Mouse (Mus musculus) CD4-positive, CD25-positive, alpha-beta regulatory T cell (primary cell): ENCODE data around the gene Troap. TPM values are rescaled to one million over a fixed set of nuclear protein-coding genes. Genes with fewer than 3 reads are reported as not detected.

ENCODE experiments used
- polyA plus RNA-seq: library from polyadenylated mRNA; unstranded; fragments of 100-300 nt; shearing (Covaris generic); gene quantifications from one replicate; pipeline ENCODE4 v1.2.1, GENCODE M21; 2017

Gene Troap
- 0.72 TPM for polyA plus RNA-seq

DNA sequence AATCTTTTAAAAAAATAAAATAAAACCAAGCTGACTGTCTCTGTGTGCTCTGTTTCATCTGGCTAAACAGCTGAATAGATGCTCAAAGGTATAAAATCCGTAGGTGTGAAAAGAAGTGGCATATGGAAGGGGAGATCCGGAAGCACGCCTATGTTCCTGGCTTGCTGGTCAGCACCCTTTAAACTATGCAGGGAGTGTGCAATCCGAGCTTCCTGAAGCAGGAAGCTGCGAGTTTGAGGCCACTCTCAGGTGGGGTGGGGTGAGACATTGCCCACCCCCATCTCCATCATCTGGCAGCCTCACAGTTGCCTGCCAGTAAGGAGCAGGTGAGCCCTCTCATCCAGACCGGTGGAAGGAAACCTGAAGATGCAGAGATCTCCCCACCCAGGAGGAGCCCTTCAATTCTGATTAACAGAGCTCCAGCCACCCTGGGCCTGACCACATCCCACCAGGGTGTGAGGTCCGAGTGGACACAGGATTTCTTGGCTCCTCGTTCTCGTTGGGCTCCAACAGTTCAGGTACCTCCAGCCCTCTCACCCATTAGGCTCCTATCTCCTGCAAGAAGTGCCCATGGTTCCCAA is at the start of gene Troap:
TSS of gene Troap (plus strand) at position 557 of the 581 bp plus-strand sequence.

DNA sequence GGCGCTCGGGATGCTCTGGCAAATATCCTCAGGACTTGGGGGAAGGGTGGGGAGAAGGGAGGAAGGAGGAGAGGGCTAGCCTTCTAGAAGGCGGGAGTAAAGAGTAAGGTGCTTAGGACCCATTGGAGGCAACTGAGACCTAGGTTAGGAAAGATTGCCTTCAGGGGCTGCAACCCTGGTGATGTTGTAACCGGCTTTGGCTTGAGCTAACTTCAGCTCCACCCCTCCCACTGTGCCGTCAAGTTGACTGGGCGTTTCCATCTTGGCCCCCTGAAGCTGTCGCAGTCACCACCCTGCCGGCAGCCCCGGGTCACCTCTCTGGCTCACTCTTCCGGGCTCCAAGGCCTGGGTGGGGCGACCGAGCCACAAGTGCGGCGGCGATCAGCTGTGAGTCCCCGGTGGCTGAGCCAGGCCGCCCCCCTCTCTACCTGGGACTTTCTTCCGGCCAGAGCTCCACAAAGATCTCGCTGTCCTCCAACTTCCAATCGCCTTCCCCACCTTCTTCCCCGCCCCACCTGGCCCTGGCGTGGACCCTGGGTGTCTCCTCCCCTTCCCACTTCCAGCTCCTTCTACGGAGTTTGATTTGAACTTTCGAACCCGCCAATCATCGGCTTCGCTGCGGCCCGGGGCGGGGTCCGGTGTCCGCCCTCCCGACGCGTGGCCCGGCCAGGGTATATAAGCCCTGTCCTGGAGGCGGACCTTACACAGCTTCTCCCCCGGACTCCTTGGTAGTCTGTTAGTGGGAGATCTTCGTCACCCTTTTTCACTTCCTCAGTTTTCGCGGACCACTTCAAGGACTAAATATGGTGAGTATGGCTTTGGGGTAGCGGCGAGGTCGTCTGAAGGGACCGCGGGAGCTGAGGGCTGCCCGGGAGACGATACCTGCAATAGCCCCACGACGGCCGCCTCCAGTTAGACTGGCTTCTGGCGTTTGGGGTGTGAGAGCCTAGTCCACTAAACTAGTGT is 44.5 kb upstream of the Troap start, which contains the start of gene Tuba1c:
TSS of gene Tuba1c (plus strand) at position 273 of the 966 bp plus-strand sequence.

DNA sequence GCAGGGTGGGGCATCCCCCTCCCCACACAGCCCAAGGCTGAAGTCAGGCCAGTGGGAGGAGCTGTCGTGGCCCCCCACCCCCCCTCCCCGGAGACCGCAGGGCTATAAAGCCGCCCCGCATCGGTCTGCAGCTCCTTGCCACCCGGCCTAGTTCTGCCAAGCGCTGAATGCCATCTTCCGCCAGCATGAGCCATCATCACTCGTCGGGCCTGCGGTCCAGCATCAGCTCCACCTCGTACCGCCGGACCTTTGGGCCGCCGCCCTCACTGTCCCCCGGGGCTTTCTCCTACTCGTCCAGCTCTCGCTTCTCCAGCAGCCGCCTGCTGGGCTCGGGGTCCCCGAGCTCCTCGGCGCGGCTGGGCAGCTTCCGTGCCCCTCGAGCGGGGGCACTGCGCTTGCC is 19.3 kb upstream of the Troap start, which contains the start of gene Prph:
TSS of gene Prph (plus strand) at position 135 of the 400 bp plus-strand sequence.

DNA sequence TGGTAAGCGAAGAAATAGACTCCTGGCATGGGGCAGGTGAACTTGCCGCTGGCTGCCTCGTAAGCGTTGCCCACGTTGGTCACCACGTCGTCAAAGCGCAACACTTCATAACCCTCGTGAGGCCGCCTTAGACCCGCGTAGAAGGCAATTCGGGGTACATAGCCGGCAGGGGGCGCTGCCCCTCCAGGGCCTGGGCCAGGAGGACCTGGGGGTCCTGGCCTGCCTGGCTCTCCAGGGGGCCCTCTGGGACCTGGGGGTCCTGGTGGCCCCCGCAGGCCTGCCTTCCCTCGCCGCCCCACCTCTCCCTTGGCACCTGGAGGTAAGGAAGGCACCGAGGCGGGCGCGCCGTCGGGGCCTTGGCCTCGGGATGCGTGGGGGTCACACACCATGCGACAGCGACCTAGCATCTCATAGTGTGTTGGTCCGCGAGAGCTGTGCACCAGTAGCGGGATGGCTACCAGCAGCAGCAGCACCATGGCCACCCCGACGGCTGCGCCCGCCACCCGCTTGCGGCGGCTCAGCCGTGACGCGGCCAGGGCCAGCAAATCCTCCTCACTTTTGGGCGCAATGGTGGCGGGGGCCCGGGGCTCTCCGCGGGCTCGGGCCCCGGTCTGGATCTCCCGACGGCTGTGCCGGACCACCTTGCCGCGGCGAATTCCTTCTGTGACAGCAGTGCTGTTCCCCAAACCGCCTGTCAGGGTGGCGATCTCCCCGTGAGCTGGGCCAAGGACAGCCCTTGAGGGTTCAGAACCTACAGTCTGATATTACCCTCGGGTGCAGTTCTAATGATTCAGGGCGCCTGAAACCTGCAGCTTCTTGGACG is 13.1 kb downstream of the Troap start, which contains the start of gene C1ql4:
TSS of gene C1ql4 (minus strand) at position 565 of the 823 bp plus-strand sequence.

DNA sequence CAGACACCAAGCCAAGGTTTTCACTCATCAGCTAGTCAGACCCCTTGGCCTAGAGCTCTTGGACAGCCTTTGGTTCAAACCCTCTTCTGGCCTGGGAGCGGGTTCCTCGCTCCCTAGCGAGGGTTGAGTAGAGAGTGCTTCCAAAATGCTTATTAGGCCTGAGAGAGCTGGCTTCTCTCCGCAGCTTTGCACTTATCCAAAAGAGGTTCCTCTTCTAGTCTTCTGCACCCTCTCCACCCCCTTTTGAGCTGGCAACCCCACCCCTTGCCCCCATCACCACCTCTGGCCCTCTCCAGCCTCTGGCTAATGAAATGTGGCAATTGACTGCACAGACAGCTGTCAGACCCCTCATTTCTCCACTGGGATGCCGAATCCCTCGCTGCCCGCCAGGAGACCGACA is 18.5 kb downstream of the Troap start, which contains the start of gene Dnajc22:
TSS of gene Dnajc22 (plus strand) at position 301 of the 400 bp plus-strand sequence.

DNA sequence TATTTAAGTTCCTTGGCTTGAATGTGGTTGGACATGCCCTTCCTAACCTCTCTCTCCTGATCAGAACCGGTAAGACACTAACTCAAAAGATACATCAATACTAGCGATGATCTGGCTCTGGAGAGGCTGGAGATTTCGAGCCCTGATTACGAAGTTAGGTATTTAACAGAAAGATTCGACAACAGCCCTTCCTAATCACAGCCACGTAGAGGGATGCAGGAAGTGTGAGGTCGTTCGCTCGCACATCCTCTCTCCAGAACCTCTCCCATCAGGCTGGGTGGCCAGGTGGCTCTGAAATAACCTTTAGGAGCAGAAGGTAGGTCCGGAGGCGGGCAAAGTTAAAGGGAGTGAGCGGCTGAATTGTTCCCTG is 51.3 kb downstream of the Troap start, which contains the start of gene Spats2:
TSS of gene Spats2 (plus strand) at position 206 of the 370 bp plus-strand sequence.

Other genes with a start within 250 kb of the Troap start
- gene Prkag1, start 243.1 kb upstream of the Troap start, polyA plus RNA-seq, result 129 TPM
- 31.2 TPM for gene Kmt2d, start 203.4 kb upstream of the Troap start, polyA plus RNA-seq
- 17.2 TPM for gene Rhebl1, start 180.0 kb upstream of the Troap start, polyA plus RNA-seq
- gene Dhh, start 176.0 kb upstream of the Troap start, polyA plus RNA-seq, result not detected
- gene Lmbr1l, start 156.3 kb upstream of the Troap start, polyA plus RNA-seq, result 70.7 TPM
- 434 TPM for gene Tuba1b, start 140.0 kb upstream of the Troap start, polyA plus RNA-seq
- not detected for gene Gm49450, start 121.0 kb upstream of the Troap start, polyA plus RNA-seq
- 182 TPM for gene Tuba1a, start 120.9 kb upstream of the Troap start, polyA plus RNA-seq
- 49.3 TPM for gene Tuba1c, start 44.7 kb upstream of the Troap start, polyA plus RNA-seq
- not detected for gene Prph, start 19.4 kb upstream of the Troap start, polyA plus RNA-seq
- gene C1ql4, start 13.2 kb downstream of the Troap start, polyA plus RNA-seq, result not detected
- gene Dnajc22, start 18.6 kb downstream of the Troap start, polyA plus RNA-seq, result not detected
- 0.85 TPM for gene Spats2, start 51.3 kb downstream of the Troap start, polyA plus RNA-seq
- 5.4 TPM for gene Kcnh3, start 150.3 kb downstream of the Troap start, polyA plus RNA-seq
- 122 TPM for gene Mcrs1, start 177.4 kb downstream of the Troap start, polyA plus RNA-seq
- gene Prpf40b, start 220.5 kb downstream of the Troap start, polyA plus RNA-seq, result 14.2 TPM
- 0.38 TPM for gene Fam186b, start 221.3 kb downstream of the Troap start, polyA plus RNA-seq